Mouse (Mus musculus): ENCODE measurements around the gene Ptov1.

The Ptov1 gene

GRCm38 (mm10) chr7:44840426-44840825 lies 29.2 kb downstream of the Ptov1 start:
- DNase-seq (ENCODE audit: low read depth, low spot score), result no peak

- DNase-seq (ENCODE audit: low read depth, low spot score), result no peak
Observed at GRCm38 (mm10) chr7:44839491-44840191, 29.9 kb downstream of the Ptov1 start.

GRCm38 (mm10) chr7:44839171-44839490 lies 30.5 kb downstream of the Ptov1 start:
- no peak for DNase-seq (ENCODE audit: low read depth, low spot score)

- no peak for DNase-seq (ENCODE audit: low read depth, low spot score)
Observed at GRCm38 (mm10) chr7:44838073-44838472, 31.5 kb downstream of the Ptov1 start.

GRCm38 (mm10) chr7:44836423-44837053 lies 33.0 kb downstream of the Ptov1 start:
- DNase-seq (ENCODE audit: low read depth, low spot score), result no peak

DNA sequence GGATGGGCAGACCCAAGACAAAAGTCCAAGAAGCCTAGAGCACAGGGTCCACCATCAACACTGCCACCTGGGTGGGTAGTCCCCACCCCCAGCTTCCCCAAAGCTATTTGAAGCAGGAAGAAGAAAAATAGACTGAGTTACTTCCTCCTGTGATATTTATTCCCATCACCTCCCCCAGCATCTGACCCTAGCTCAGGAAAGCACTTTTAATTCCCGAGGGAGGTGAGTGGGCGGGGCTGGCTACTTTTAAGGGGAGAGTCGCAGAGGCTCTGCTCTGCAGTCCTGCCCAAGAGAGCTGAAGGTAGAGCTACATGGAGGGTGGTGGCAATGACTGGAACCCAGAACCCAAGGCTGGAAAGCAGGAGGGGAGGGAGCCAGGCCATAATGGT lies 33.6 kb downstream of the Ptov1 start:
- DNase-seq (ENCODE audit: low read depth, low spot score), result no peak

GRCm38 (mm10) chr7:44835373-44836015 lies 34.1 kb downstream of the Ptov1 start:
- no peak for DNase-seq (ENCODE audit: low read depth, low spot score)

DNA sequence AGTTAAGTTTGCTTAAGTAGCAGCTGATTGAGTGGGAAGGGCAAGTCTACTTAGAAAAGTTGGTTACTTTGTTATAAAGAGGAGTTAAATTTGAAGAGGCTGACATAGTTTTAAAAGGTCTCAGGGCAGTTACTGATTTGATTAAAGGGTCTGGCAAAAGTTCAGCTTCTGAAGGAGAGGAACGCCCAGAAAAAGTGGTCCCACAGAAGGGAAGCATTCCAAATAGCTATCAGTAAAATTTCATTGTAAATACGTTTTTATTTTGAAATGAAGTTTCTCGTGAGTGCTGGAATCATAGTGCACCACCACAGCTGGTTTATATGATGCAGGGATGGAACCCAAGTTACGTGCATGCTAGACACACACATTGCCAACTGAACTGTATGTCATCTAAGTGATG lies 36.8 kb downstream of the Ptov1 start:
- no peak for DNase-seq (ENCODE audit: low read depth, low spot score)

GRCm38 (mm10) chr7:44828706-44829105 lies 40.9 kb downstream of the Ptov1 start:
- DNase-seq (ENCODE audit: low read depth, low spot score), result no peak

DNA sequence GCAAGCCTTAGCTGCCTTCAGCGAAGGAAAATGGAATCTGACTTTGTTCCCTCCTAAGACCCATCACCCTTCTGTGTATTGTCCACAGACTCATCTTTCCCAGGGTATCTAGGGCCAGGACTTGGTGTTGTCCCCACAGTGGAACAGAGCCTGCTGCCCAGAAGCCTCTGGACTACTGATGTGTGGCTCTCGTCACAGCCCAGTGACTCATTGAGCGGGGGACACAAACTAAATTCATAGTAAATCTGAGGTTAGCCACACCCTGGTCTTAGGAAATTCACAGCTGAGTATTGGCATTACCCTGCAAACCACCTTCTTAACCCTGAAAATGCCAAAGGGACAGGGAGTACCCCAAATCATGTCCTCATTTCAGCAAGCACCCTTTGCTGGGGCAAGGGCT lies 42.8 kb downstream of the Ptov1 start:
- DNase-seq (ENCODE audit: low read depth, low spot score), result no peak

DNA sequence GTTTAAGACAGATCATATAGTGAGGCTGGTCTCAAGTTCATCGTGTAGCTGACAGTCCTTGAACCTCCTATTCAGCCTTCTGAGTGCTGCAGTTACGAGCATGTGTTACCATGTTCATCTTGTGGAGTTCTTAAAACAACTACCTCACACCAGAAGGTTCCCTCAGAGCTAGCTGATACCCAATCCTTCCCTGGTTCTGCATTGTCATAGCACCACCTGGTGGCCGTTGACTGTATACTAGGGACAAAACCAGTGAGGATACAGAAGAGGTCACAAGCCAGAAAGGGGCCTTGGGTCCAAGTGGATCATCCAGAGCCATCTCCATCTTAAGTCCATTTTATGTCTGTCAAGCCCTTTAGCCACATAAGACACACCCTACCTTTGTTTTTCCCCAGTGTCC lies 44.7 kb downstream of the Ptov1 start:
- DNase-seq (ENCODE audit: low read depth, low spot score), result peak; percentile 77

DNA sequence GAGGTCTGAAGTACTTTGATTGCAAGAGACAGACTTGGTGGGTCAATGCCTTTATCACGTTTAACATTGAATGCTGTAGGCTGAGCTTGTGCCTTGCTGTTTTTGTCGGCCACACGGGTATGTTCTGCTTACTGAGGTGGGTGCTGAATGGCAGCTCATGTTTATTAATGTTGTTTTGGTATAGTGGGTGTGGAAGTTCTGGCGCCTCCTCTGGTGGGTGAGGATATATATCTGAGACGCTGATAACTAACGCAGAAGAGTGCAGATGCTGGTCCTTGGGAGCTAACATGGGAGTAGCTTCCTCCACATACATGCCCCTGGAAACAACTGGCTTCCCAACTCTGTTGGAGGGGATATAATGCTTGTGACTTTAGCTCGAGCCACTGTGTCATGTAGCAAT lies 46.2 kb downstream of the Ptov1 start:
- no peak for DNase-seq (ENCODE audit: low read depth, low spot score)

DNA sequence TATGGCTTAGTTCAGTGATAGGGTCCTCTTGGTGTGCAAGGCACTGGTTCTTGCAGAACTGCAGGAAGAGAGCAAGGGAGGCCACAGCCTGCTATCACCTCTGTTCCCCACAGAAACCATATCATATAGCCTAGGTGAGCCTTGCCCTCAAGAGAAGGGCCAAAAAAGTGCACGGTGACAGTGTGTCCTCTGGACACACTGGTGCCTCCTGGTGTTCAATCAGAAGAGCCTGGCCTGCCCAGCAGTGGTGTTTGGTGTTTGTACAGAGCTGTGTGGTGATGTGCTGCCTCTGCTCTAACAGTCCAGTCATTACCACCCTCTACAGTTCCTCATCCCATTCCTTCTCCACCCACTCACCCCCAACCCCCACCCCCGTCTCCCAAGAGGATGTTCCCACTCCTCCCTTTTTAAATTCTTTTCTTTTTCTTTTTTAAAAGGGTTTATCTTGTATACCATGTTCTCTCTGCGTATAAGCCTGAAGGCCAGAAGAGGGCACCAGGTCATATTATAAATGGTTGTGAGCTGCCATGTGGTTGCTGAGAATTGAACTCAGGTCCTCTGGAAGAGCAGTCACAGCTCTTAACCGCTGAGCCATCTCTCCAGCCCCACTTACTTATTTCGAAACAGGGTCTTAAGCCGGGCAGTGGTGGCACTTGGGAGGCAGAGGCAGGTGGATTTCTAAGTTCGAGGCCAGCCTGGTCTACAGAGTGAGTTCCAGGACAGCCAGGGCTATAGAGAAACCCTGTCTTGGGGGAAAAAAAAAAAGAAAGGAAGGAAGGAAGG lies 47.7 kb downstream of the Ptov1 start:
- no peak for DNase-seq (ENCODE audit: low read depth, low spot score)

DNA sequence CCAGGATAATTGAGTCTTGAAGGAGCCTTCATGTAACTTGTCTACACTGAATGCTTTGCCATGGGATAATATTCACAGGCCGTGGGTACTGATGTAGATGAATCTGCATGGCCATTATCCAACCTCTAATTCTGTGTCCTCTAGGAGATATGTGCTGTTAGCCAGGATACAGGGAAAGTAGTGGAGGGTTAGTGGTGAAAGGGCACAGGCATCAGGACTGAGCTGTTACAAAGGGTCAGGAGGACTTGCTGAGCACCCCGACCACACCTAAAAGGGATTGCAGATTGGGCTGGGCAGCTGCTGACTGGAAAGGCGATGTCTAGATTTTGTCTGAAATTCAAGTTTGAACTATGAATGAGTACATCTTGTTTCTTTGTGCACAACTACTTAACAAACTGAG lies 49.1 kb downstream of the Ptov1 start:
- DNase-seq (ENCODE audit: low read depth, low spot score), result no peak

- DNase-seq (ENCODE audit: low read depth, low spot score), result no peak
Observed at GRCm38 (mm10) chr7:44819863-44820262, 49.7 kb downstream of the Ptov1 start.

GRCm38 (mm10) chr7:44819391-44819790 lies 50.2 kb downstream of the Ptov1 start:
- no peak for DNase-seq (ENCODE audit: low read depth, low spot score)

DNA sequence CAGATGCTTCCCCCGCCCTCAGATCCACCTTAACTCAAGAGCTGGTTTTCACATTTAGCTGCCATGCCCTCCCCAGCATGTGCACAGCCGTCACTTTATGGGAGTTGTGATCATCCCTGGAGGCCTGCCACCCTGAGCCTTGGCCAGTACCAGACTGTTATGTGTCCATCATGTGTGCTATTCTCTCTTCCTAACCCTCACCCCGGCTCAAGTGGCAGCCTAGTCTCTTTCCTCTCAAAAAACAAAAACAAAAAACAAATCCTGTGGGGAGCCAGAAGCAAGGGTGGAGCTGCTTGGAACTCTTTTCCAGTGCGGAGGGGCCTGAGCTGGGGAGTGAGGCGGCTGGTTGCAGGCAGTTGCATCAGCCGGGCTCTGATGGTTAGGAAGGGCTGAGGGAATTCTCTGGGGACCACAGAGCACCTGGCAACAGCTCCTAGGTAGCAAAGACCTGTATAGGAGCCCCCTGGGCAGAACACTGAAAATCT lies 50.8 kb downstream of the Ptov1 start:
- no peak for DNase-seq (ENCODE audit: low read depth, low spot score)

- DNase-seq (ENCODE audit: low read depth, low spot score), result no peak
Observed at GRCm38 (mm10) chr7:44818164-44818563, 51.4 kb downstream of the Ptov1 start.

- no peak for DNase-seq (ENCODE audit: low read depth, low spot score)
Observed at GRCm38 (mm10) chr7:44817441-44817840, 52.1 kb downstream of the Ptov1 start.

DNA sequence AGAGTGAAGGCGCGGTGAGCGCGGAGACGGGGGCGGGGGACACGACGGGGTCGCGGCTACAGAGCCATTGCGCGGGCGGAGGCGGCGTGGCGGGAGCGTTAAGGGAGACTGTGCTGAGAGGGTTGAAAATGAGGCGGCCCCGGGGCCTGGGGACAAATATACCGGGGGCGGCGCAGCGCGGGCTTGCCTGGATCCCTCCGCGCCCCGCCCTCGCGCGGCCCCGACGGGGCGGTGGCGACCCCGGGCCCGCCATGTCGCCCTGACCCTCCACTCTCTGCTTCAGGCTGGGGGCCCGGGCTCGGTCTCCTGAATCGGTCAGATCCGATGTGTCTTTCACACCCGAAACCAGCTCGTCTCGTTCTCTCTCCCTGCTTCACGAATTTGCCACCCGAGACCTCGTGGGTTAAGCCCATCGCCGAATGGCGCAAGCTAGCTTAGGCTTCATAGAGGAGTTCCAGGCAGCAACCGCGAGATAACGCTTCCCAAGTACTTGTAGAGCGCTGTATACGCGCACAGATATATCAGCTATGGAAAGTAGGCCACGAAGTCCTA lies 53.0 kb downstream of the Ptov1 start, which contains the start of gene Atf5:
Gene Atf5 (minus strand): TSS at position 189 of the 552 bp plus-strand sequence.
- no peak for DNase-seq (ENCODE audit: low read depth, low spot score)

DNA sequence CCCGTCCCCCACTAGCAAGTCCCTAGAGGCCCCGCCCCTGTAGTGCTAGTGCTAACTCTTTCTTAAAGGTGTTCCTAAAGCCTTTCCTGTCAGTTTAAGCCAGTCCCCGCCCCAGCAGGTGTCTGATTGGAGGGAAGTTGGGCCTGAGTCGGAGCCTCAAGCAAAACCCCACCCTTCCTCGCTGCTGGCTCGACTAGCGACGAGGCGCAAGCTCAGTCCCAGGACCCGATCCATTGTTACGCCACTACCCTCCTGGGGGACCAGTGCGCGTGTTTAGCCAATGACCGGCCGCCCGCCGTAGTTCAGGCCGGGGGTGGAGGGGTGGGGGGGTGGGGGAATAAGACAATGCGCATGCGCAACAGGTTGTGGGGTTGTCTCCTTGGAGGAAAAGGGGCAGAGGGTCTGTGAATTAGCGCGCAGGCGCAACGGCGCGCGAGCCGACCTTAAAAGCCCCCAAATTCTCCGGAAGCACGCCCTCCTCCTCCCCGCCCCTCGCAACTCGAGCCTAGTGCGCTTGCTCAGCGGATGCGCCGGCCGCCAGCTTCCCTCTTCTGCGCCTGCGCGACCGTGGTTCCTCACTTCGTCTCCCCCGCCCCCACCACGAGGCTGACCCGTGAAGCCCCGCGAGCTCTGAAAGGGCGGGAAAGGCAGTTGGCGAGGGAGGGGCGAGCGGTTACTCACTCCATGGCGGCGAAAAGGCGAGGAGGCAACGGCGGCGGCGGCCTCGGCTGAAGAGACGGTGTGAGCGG lies 53.7 kb downstream of the Ptov1 start, which contains the start of the genes Nup62 and Il4i1:
Gene Nup62 (plus strand): TSS at position 368 of the 749 bp plus-strand sequence.
Gene Il4i1 (plus strand): TSS at position 667 of the 749 bp plus-strand sequence.
- DNase-seq (ENCODE audit: low read depth, low spot score), result peak; percentile 99

Measured in retina, postnatal 7 days (tissue).